Mouse (Mus musculus) limb, embryonic 14.5 days (tissue): ENCODE results near the gene Racgap1. TPM values are rescaled to one million over a fixed set of nuclear protein-coding genes. Genes with fewer than 3 reads are reported as not detected.

Experiments used
- ATAC-seq: fragments of 200-750 bp; cut with Nextera tagmentation; 2 replicates; pipeline ENCODE4 v1.8.0; 2017; ENCODE audit warnings: low read depth, moderate number of reproducible peaks, moderate TSS enrichment; ENCODE audit not compliant: low FRiP score
- DNase-seq: peaks from one replicate; pipeline ENCODE4 v3.0.0-alpha.2; 2015; ENCODE audit warnings: low spot score
- H3K27ac ChIP-seq: fragments of 300-500 bp; sonication (generic); replicated peaks from 2 replicates; pipeline ENCODE4 v1.5.1; 2014; ENCODE audit warnings: low read depth, mild to moderate bottlenecking, low read length, moderate library complexity, mixed read lengths
- H3K27me3 ChIP-seq: fragments of 300-500 bp; sonication (generic); 2 replicates; pipeline ENCODE4 v1.6.1; 2014; ENCODE audit warnings: low read length, mixed read lengths; ENCODE audit not compliant: control insufficient read depth, insufficient read depth
- H3K36me3 ChIP-seq: fragments of 300-500 bp; sonication (generic); 2 replicates; pipeline ENCODE4 v1.6.1; 2014; ENCODE audit warnings: mild to moderate bottlenecking, low read length, moderate library complexity, mixed read lengths; ENCODE audit not compliant: control insufficient read depth, insufficient read depth
- H3K4me1 ChIP-seq: fragments of 300-500 bp; sonication (generic); 2 replicates; pipeline ENCODE4 v1.6.1; 2014; ENCODE audit warnings: antibody characterized with exemption, low read length, mixed read lengths; ENCODE audit not compliant: control insufficient read depth, insufficient read depth
- H3K4me2 ChIP-seq: fragments of 300-500 bp; sonication (generic); replicated peaks from 2 replicates; pipeline ENCODE4 v1.6.1; 2014; ENCODE audit warnings: low read depth, mild to moderate bottlenecking, low read length, moderate library complexity; ENCODE audit not compliant: severe bottlenecking
- H3K4me3 ChIP-seq: fragments of 300-500 bp; sonication (generic); replicated peaks from 2 replicates; pipeline ENCODE4 v1.5.1; 2014; ENCODE audit warnings: low read length
- H3K9ac ChIP-seq: fragments of 300-500 bp; sonication (generic); 2 replicates; pipeline ENCODE4 v1.6.1; 2014; ENCODE audit warnings: mild to moderate bottlenecking, low read depth, low read length, moderate library complexity; ENCODE audit not compliant: severe bottlenecking
- H3K9me3 ChIP-seq: fragments of 300-500 bp; sonication (generic); 2 replicates; pipeline ENCODE4 v1.6.1; 2016; ENCODE audit warnings: low read length; ENCODE audit not compliant: control insufficient read depth
- POLR2A ChIP-seq: fragments of 200-500 bp; IDR thresholded peaks from 2 replicates; pipeline ENCODE4 v1.8.0; 2012; ENCODE audit warnings: inconsistent platforms, mild to moderate bottlenecking, moderate library complexity, borderline replicate concordance; ENCODE audit not compliant: insufficient read depth, insufficient read length; ENCODE audit errors: extremely low read depth
- WGBS: fragments of 180-500 bp; shearing (Covaris S2); extraction: QIAGEN DNeasy Blood & Tissue Kit; methylation state at CpG from one replicate; pipeline ENCODE4 v1.1.7; 2014; 5-methylcytosine and 5-hydroxymethylcytosine counted together
- polyA plus RNA-seq, 2 experiments: library from polyadenylated mRNA; depleted of rRNA in 1 of 2; stranded (reverse) in 1 of 2; unstranded in 1 of 2; fragments of >200 nt; fragmentation: Nextera tagmentation in 1 of 2; extraction: Ambion mirVana in 1 of 2; gene quantifications; 2 replicates each; pipeline versions ENCODE4 v1.2.1 to v1.2.3; 2012 to 2014

Racgap1 gene
- polyA plus RNA-seq (2012; rRNA removed) (102 and 107 TPM in 2 replicates), polyA plus RNA-seq (2014; fragmentation: Nextera tagmentation; extraction: Ambion mirVana) (82.1 and 92.4 TPM in 2 replicates)

DNA sequence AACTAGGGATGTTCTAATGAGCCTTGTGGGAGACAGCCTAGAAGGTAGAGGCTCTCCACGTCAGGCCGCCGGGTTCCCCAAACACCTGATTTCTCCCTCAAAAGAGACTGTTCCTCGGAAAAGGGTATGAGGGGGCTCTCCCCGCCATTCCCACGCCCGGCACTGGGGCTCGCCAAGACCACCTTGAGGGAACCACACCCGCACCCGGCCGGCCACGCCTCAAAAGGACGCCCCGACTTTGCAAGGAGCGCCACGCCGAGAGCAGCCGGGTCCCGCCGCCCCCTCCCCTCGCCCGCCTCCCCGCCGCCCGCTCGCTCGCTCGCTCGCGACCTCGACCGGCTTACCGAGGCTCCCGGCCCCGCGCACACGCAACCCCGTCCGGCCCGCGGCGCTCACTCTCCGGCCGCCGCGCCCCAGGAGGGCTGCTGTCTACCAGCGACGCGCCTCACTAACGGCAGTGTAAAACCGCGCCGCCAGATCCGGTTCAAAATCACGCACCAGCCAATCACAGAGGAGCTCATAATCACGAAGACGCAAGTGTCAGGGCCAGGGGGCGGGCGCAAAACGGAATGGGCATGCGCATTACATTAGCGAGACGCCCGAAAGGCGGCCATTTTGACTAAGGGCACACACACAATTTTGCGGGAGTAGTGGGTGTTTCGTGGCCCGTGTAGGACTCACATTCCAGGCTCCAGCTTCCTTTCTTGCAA is at the start of gene Racgap1:
Gene Racgap1, minus strand, starts transcription at position 494 of the 710 bp plus-strand sequence.
- peak within 1 kb of the TSS; percentile 62 for H3K4me3 ChIP-seq
- no peaks in the 10 kb centered on the region for H3K36me3 ChIP-seq
- ATAC-seq (peak; percentile 96), DNase-seq (peak; percentile 97)
- no peak within 1 kb of the TSS for H3K27ac ChIP-seq
- peak within 1 kb of the TSS; percentile 68 for H3K4me2 ChIP-seq
- under 1% methylated on average over 46 of the region's 68 CpGs for WGBS
- H3K4me1 ChIP-seq = peaks cover 23% of the 10 kb centered on the region
- peak; percentile 30; the same call in 1 of the 2 replicates for TF ChIP-seq POLR2A
- no peaks in the 10 kb centered on the region for H3K9me3 ChIP-seq
- peak within 1 kb of the TSS; percentile 68 for H3K9ac ChIP-seq
- peaks cover 22% of the 10 kb centered on the region; the same call in 1 of the 2 replicates for H3K27me3 ChIP-seq

- WGBS = 88% methylated on average over 18 of the region's 18 CpGs
These were observed 49.0 kb upstream of the Racgap1 start for GRCm38 (mm10) chr15:99700219-99701106.

GRCm38 (mm10) chr15:99699715-99700114 is 48.3 kb upstream of the Racgap1 start:
- ATAC-seq (no peak), DNase-seq (no peak)
- Histone ChIP-seq H3K9ac (no peak overlapping the region), H3K27me3 (no peaks in the 10 kb centered on the region), H3K9me3 (no peaks in the 10 kb centered on the region), H3K4me1 (peaks cover 19% of the 10 kb centered on the region), H3K27ac (no peak overlapping the region), H3K4me3 (no peak overlapping the region), H3K36me3 (peaks cover 16% of the 10 kb centered on the region), H3K4me2 (no peak overlapping the region)
- TF ChIP-seq POLR2A = no peak
- WGBS = 78% methylated on average over 10 of the region's 10 CpGs

More at GRCm38 (mm10) chr15:99700219-99701106, 49.0 kb upstream of the Racgap1 start:
- Histone ChIP-seq H3K27ac (no peak overlapping the region), H3K27me3 (no peaks in the 10 kb centered on the region), H3K4me1 (peaks cover 19% of the 10 kb centered on the region), H3K4me3 (no peak overlapping the region), H3K36me3 (peaks cover 19% of the 10 kb centered on the region), H3K9me3 (no peaks in the 10 kb centered on the region), H3K4me2 (no peak overlapping the region), H3K9ac (no peak overlapping the region)
- ATAC-seq = no peak
- TF ChIP-seq POLR2A = no peak
- no peak for DNase-seq

DNA sequence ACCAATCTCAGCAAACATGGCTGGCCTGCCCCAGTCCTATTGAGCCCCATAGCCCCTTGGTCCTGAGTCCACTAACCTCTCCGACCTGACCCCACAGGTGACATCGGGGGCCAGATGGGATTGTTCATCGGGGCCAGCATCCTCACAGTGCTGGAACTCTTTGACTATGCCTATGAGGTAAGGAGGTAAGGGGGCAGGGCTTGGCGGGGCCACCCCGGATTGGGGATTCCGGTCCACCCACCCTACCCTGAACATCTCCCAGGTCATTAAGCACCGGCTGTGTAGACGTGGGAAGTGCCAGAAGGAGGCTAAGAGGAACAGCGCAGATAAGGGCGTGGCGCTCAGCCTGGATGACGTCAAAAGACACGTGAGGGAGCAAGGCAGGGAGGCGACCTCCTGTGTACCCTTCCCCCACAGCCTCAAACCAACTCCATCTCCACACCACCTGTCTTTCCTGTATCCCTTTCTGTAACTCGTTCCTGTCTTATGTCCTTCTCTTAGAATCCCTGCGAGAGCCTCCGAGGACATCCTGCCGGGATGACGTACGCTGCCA is 47.2 kb upstream of the Racgap1 start:
- Histone ChIP-seq H3K27ac (no peak overlapping the region), H3K4me3 (no peak overlapping the region), H3K9ac (no peak overlapping the region), H3K4me1 (peaks cover 18% of the 10 kb centered on the region), H3K27me3 (no peaks in the 10 kb centered on the region), H3K36me3 (peaks cover 4% of the 10 kb centered on the region), H3K4me2 (no peak overlapping the region), H3K9me3 (no peaks in the 10 kb centered on the region)
- no peak for ATAC-seq
- no peak for TF ChIP-seq POLR2A
- no peak for DNase-seq
- 34% methylated on average over 20 of the region's 20 CpGs for WGBS

DNA sequence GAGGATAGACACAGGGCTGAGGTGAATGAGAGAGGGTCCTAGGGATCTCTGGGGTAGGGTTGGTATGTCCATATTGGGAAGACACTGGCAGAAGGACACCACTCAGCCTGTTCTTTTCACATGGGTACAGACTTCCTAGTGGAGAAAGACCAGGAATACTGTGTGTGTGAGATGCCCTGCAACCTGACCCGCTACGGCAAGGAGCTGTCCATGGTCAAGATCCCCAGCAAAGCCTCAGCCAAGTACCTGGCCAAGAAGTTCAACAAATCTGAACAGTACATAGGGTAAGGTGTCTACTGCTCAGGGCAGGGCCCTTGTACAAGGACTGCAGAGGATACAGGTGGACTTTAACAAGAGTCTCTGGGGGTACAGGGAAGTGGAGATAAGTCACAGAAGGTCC is 45.9 kb upstream of the Racgap1 start:
- Histone ChIP-seq H3K27ac (no peak overlapping the region), H3K4me2 (no peak overlapping the region), H3K4me3 (no peak overlapping the region), H3K36me3 (no peaks in the 10 kb centered on the region), H3K4me1 (peaks cover 7% of the 10 kb centered on the region; the same call in 1 of the 2 replicates), H3K9me3 (no peaks in the 10 kb centered on the region), H3K27me3 (no peaks in the 10 kb centered on the region), H3K9ac (no peak overlapping the region)
- TF ChIP-seq POLR2A = no peak
- DNase-seq = no peak
- ATAC-seq = no peak
- 14% methylated on average over 2 of the region's 2 CpGs for WGBS
